Mouse (Mus musculus): ENCODE measurements around the gene Larp7. TPM values are rescaled to one million over a fixed set of nuclear protein-coding genes. Genes with fewer than 3 reads are reported as not detected.
A peak's percentile ranks its signal among the peaks of the same experiment; 100 is the strongest.

The Larp7 gene
- total RNA-seq (2021) (10 to 100 TPM; 21.6 to 23.4 TPM), polyA plus RNA-seq (2012; rRNA removed) (2.6 and 5.9 TPM in 2 replicates)
- long read RNA-seq, transcript Larp7-201 (13 exons, 2,121 nt) = major isoform, 26 of 34 reads
- long read RNA-seq, partial matches to known transcripts = 3 of 34 reads
- long read RNA-seq, other reads (novel, unspliced or antisense) = 5 of 34 reads

DNA sequence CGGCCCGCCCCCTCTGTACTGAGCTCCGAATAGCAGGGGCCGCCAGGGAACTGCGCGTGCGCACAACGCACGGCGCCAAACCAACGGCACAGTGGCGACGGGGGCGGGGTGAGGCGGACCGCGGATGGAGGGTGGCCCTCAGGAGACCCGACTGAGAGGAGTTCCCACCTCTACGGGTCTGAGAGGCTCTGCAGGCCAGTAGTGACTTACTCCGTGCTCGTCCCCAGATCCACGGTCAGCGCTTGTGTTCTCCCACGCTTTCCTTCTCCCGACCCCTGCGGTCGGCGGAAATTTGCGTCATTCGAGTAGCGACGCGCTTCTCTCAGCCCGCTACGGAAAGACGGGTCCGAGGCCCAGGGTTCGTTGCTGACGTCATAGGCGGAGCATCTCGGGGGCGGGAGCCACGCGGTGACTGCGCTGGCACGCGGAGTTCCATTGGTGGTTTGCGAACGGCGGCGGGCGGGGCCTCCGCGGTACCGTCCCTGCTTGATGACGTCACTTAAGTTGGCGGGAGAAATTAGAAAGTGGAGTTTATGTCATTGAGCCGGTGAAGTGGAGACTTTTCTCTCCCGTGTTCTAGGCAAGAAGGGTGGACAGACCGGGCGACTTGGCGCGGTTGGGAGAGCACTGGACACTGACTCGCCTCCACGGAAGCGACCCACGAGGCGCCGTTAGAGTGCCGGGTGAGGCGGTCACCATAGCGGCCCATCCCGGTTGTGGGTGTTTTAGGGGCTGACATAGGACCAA lies at the start of gene Larp7, which contains the start of gene Zgrf1:
Gene Larp7, minus strand, starts transcription at position 377 of the 747 bp plus-strand sequence.
Gene Zgrf1, plus strand, starts transcription at position 517 of the 747 bp plus-strand sequence.
- intact Hi-C loops (cut with DNase I) = loop anchor here (5.0 to 10.0 kb wide), 4 partner anchors 231 to 358 kb away; partner anchors contain the start of genes Ap1ar and Fam241a

DNA sequence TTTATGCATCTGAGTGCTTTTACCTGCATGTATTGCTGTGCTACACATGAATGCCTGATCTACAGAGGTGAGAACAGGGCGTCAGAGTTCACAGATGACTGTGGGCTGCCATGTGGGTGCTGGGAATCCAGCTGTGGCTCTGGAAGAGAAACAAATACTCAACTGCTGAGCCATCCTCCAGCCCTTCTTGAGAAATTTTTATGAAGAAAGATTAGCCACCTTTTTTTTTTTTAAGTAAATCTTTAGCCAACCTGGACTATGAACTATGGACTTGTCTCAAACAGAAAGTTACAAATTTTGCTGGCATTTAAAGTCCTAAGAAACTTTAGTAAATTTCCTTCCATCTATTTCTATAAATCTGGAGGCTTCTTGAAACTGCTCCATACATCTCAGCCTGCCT lies 44.0 kb upstream of the Larp7 start:
- TF ChIP-seq EP300 (IDR thresholded peaks at IDR 0.05; ENCODE audit: insufficient read depth, low read depth, low read length) (no peak), POLR2A (IDR thresholded peaks at IDR 0.05; ENCODE audit: insufficient read depth, low read depth, low read length) (no peak), CTCF (IDR thresholded peaks at IDR 0.05) (no peak)
- 92% methylated on average over 1 of the region's 1 CpGs for WGBS
- intact Hi-C loops (cut with DNase I) = no loop called here
- DNase-seq = no peak
- Histone ChIP-seq H3K9ac (ENCODE audit: low read depth, low read length) (no peak overlapping the region), H3K27me3 (ENCODE audit: control insufficient read depth, insufficient read depth, low read length) (no peaks in the 10 kb centered on the region), H3K4me3 (no peak overlapping the region), H3K27ac (no peak overlapping the region), H3K36me3 (ENCODE audit: control insufficient read depth, insufficient read depth, low read length) (no peaks in the 10 kb centered on the region), H3K4me1 (ENCODE audit: control insufficient read depth, insufficient read depth, low read length) (no peaks in the 10 kb centered on the region), H3K79me2 (replicated peaks; ENCODE audit: control insufficient read depth, insufficient read depth, low read length) (no peaks in the 10 kb centered on the region)

More for the DNA sequence above, at the start of gene Larp7, which contains the start of gene Zgrf1:
- under 1% methylated on average over 73 of the region's 73 CpGs for WGBS
- Histone ChIP-seq H3K27me3 (ENCODE audit: control insufficient read depth, insufficient read depth, low read length) (no peaks in the 10 kb centered on the region), H3K4me1 (ENCODE audit: control insufficient read depth, insufficient read depth, low read length) (peaks cover 1% of the 10 kb centered on the region; the same call in 1 of the 2 replicates), H3K4me3 (peak within 1 kb of the TSS; percentile 91), H3K79me2 (replicated peaks; ENCODE audit: control insufficient read depth, insufficient read depth, low read length) (no peaks in the 10 kb centered on the region; the same call in 1 of the 2 replicates), H3K9ac (ENCODE audit: low read depth, low read length) (peak within 1 kb of the TSS; percentile 73), H3K36me3 (ENCODE audit: control insufficient read depth, insufficient read depth, low read length) (no peaks in the 10 kb centered on the region), H3K27ac (peak within 1 kb of the TSS; percentile 95)
- TF ChIP-seq CTCF (IDR thresholded peaks at IDR 0.05) = 0 out of 2 replicates have a peak, but pooled peaks have one; percentile 10
- TF ChIP-seq EP300 (IDR thresholded peaks at IDR 0.05; ENCODE audit: insufficient read depth, low read depth, low read length) = no peak
- TF ChIP-seq POLR2A (IDR thresholded peaks at IDR 0.05; ENCODE audit: insufficient read depth, low read depth, low read length) = peak; percentile 50; the same call in 1 of the 2 replicates
- peak; percentile 96 to 99 for DNase-seq

DNA sequence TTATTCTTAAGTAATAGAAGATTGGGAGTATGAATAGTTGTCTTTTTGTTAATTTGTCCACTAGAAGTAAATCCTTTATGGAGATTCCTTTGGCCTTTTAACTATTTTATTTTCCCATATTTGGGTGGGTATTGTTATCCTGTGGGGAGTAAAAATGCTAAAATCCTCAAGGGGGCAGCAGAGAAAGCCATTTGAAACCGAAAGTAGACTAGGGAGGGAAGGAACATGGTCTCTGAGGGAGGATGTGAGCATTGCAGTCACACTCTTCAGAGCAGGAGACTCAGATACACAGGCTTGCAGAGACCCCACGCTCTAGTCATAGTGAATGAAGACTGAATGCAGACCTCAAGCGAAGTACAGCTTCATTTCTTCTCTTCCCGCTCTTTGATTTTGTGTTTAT lies 19.4 kb upstream of the Larp7 start:
- Histone ChIP-seq H3K4me3 (peak overlapping the region; percentile 26; the same call in 1 of the 2 replicates), H3K27me3 (ENCODE audit: control insufficient read depth, insufficient read depth, low read length) (no peaks in the 10 kb centered on the region), H3K36me3 (ENCODE audit: control insufficient read depth, insufficient read depth, low read length) (no peaks in the 10 kb centered on the region), H3K4me1 (ENCODE audit: control insufficient read depth, insufficient read depth, low read length) (no peaks in the 10 kb centered on the region; the same call in 1 of the 2 replicates), H3K27ac (no peak overlapping the region), H3K9ac (ENCODE audit: low read depth, low read length) (no peak overlapping the region), H3K79me2 (replicated peaks; ENCODE audit: control insufficient read depth, insufficient read depth, low read length) (no peaks in the 10 kb centered on the region)
- DNase-seq = peak; percentile 18 to 31
- intact Hi-C loops (cut with DNase I) = loop anchor here (2.0 to 5.0 kb wide), 2 partner anchors 190 to 375 kb away; no protein-coding TSS in a partner anchor
- TF ChIP-seq CTCF (IDR thresholded peaks at IDR 0.05) = peak; percentile 83
- TF ChIP-seq EP300 (IDR thresholded peaks at IDR 0.05; ENCODE audit: insufficient read depth, low read depth, low read length) = no peak
- 54% methylated on average over 4 of the region's 4 CpGs for WGBS

DNA sequence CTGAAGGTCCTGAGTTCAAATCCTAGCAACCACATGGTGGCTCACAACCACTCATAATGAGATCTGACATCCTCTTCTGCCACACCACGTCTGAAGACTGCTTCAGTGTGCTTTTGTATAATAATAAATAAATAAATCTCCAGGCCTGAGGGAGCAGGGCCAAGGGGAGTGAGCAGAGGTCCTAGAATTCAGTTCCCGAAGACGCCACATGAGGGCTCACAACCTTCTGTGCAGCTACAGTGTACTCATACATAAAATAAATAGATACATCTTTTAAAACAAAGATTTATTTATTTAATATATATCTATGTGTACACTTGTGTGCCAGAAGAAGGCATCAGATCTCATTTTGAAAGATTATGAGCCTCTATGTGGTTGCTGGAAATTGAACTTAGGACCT lies 12.0 kb upstream of the Larp7 start:
- WGBS = 70% methylated on average over 3 of the region's 3 CpGs
- intact Hi-C loops (cut with DNase I) = no loop called here
- no peak overlapping the region for H3K4me3 ChIP-seq
- H3K9ac ChIP-seq (ENCODE audit: low read depth, low read length) = no peak overlapping the region
- no peak for DNase-seq
- no peaks in the 10 kb centered on the region for H3K27me3 ChIP-seq (ENCODE audit: control insufficient read depth, insufficient read depth, low read length)
- H3K36me3 ChIP-seq (ENCODE audit: control insufficient read depth, insufficient read depth, low read length) = no peaks in the 10 kb centered on the region
- no peaks in the 10 kb centered on the region for H3K4me1 ChIP-seq (ENCODE audit: control insufficient read depth, insufficient read depth, low read length)
- no peak for TF ChIP-seq EP300 (IDR thresholded peaks at IDR 0.05; ENCODE audit: insufficient read depth, low read depth, low read length)
- no peak for TF ChIP-seq CTCF (IDR thresholded peaks at IDR 0.05)
- TF ChIP-seq POLR2A (IDR thresholded peaks at IDR 0.05; ENCODE audit: insufficient read depth, low read depth, low read length) = no peak
- no peaks in the 10 kb centered on the region for H3K79me2 ChIP-seq (replicated peaks; ENCODE audit: control insufficient read depth, insufficient read depth, low read length)
- no peak overlapping the region for H3K27ac ChIP-seq

DNA sequence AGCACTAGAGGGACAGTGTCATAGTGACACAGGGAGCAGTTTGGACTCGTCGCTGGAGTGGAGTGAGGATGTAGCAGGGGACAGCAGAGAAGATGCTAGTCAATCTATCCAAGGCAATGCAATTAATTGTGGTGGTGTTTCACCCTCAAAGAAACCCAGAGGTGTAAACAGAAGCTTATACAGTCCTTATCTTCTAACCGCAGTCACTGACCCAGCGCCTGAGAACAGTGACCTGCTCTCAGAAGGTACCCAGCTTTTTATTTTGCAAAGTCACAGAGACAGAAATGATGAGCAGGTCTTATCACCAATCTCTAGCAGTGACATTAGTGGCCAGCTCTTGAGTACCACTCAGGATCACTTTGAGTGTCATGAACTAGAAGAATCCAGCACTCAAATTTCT lies 9.8 kb upstream of the Larp7 start:
- H3K79me2 ChIP-seq (replicated peaks; ENCODE audit: control insufficient read depth, insufficient read depth, low read length) = no peaks in the 10 kb centered on the region
- H3K27ac ChIP-seq = no peak overlapping the region
- H3K27me3 ChIP-seq (ENCODE audit: control insufficient read depth, insufficient read depth, low read length) = no peaks in the 10 kb centered on the region
- no peak overlapping the region for H3K4me3 ChIP-seq
- H3K4me1 ChIP-seq (ENCODE audit: control insufficient read depth, insufficient read depth, low read length) = no peaks in the 10 kb centered on the region
- intact Hi-C loops (cut with DNase I) = no loop called here
- TF ChIP-seq POLR2A (IDR thresholded peaks at IDR 0.05; ENCODE audit: insufficient read depth, low read depth, low read length) (no peak), EP300 (IDR thresholded peaks at IDR 0.05; ENCODE audit: insufficient read depth, low read depth, low read length) (no peak), CTCF (IDR thresholded peaks at IDR 0.05) (no peak)
- H3K36me3 ChIP-seq (ENCODE audit: control insufficient read depth, insufficient read depth, low read length) = no peaks in the 10 kb centered on the region
- 91% methylated on average over 4 of the region's 4 CpGs for WGBS
- no peak overlapping the region for H3K9ac ChIP-seq (ENCODE audit: low read depth, low read length)
- no peak for DNase-seq

DNA sequence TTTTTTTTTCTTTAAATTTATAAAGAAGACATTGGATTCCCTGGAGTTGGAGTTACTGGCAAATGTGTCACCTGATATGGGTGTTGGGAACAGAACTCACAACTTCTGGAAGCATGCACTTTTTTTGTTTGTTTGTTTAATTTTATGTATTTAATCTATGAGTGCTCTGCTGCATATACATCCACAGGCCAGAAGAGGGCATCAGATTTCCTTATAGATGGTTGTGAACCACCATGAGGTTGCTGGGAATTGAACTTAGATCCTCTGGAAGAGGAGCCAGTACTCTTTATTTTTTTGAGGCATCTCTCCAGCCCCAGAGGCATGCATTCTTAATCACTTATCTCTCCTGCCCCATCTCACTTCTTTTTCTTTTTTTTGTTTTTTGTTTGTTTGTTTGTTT lies 5.1 kb upstream of the Larp7 start:
- no peaks in the 10 kb centered on the region; the same call in 1 of the 2 replicates for H3K4me1 ChIP-seq (ENCODE audit: control insufficient read depth, insufficient read depth, low read length)
- no peaks in the 10 kb centered on the region for H3K79me2 ChIP-seq (replicated peaks; ENCODE audit: control insufficient read depth, insufficient read depth, low read length)
- DNase-seq = no peak
- no peak overlapping the region for H3K27ac ChIP-seq
- no peak overlapping the region for H3K9ac ChIP-seq (ENCODE audit: low read depth, low read length)
- intact Hi-C loops (cut with DNase I) = loop anchor here (10.0 kb wide), 1 partner anchor 363 kb away; no protein-coding TSS in a partner anchor
- no peaks in the 10 kb centered on the region for H3K36me3 ChIP-seq (ENCODE audit: control insufficient read depth, insufficient read depth, low read length)
- H3K4me3 ChIP-seq = no peak overlapping the region
- peak; percentile 44 for TF ChIP-seq CTCF (IDR thresholded peaks at IDR 0.05)
- TF ChIP-seq POLR2A (IDR thresholded peaks at IDR 0.05; ENCODE audit: insufficient read depth, low read depth, low read length) = no peak
- H3K27me3 ChIP-seq (ENCODE audit: control insufficient read depth, insufficient read depth, low read length) = no peaks in the 10 kb centered on the region
